Mouse (Mus musculus) spleen, adult 2 months (tissue): ENCODE data around the gene Msantd2.

ENCODE experiments used
- CTCF ChIP-seq: fragments of 200-500 bp; IDR thresholded peaks from 2 replicates; pipeline ENCODE4 v1.5.1; 2011; ENCODE audit warnings: mild to moderate bottlenecking, inconsistent platforms; ENCODE audit not compliant: insufficient read depth, insufficient read length, insufficient replicate concordance; ENCODE audit errors: extremely low read depth
- POLR2A ChIP-seq: fragments of 200-500 bp; IDR thresholded peaks from 2 replicates; pipeline ENCODE4 v1.6.1; 2011; ENCODE audit warnings: low read depth, low read length, inconsistent platforms

GRCm38 (mm10) chr9:37563805-37564204 lies 74.7 kb downstream of the Msantd2 start:
- TF ChIP-seq POLR2A: no peak
- TF ChIP-seq CTCF: no peak
